Mouse (Mus musculus) liver, embryonic 14.5 days (tissue): ENCODE results near the gene Stx7.

Experiments used
- CTCF ChIP-seq: IDR thresholded peaks from 2 replicates; pipeline ENCODE4 v1.5.1; 2016; ENCODE audit warnings: antibody characterized with exemption, low read depth, control low read depth
- EP300 ChIP-seq: IDR thresholded peaks from 2 replicates; pipeline ENCODE4 v1.6.1; 2016; ENCODE audit warnings: antibody characterized with exemption, low read depth

DNA sequence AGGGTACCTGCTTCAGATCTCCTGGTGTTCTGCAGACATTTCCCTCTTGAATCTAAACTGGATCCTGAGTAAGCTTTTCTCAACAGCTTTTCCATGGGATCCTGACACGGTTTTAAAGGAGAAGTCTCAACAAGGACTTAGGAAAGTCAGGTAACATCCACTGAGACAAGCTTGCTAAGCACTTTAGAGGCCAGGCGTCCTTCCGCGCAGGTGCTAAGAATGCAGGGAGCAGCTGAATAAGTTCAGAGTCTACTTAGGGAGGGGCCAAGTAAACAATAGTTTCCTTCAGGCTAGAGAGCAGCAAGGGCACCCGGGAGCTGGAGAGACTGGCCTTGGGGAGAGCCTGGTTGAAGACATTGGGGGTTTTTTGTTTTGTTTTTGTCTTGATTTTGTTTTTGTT is 16.8 kb upstream of the Stx7 start:
- TF ChIP-seq CTCF (no peak), EP300 (no peak)
